Mouse (Mus musculus) heart, adult 2 months (tissue): ENCODE data around the gene Iffo2. TPM values are rescaled to one million over a fixed set of nuclear protein-coding genes. Genes with fewer than 3 reads are reported as not detected.

Experiments
- DNase-seq, 2 experiments: peaks; one replicate each; pipeline ENCODE4 v3.0.0; 2021
- H3K27ac ChIP-seq: fragments of 200-600 bp; 2 replicates; pipeline ENCODE4 v1.8.1; 2022
- H3K27me3 ChIP-seq: fragments of 200-500 bp; 2 replicates; pipeline ENCODE4 v1.6.1; 2012; ENCODE audit warnings: mild to moderate bottlenecking, low read length, inconsistent platforms, mixed read lengths; ENCODE audit not compliant: control insufficient read depth, insufficient read depth
- H3K36me3 ChIP-seq: fragments of 200-500 bp; 2 replicates; pipeline ENCODE4 v1.6.1; 2012; ENCODE audit warnings: low read length, inconsistent platforms; ENCODE audit not compliant: control insufficient read depth, insufficient read depth
- H3K4me1 ChIP-seq: fragments of 200-500 bp; 2 replicates; pipeline ENCODE4 v1.6.1; 2011; ENCODE audit warnings: low read length; ENCODE audit not compliant: control insufficient read depth, insufficient read depth
- H3K4me3 ChIP-seq: fragments of 200-600 bp; 2 replicates; pipeline ENCODE4 v1.8.1; 2022
- H3K79me2 ChIP-seq: fragments of 200-500 bp; replicated peaks from 2 replicates; pipeline ENCODE4 v1.6.1; 2012; ENCODE audit warnings: mild to moderate bottlenecking, inconsistent platforms, low read length, moderate library complexity, mixed read lengths; ENCODE audit not compliant: control insufficient read depth, insufficient read depth
- H3K9ac ChIP-seq: fragments of 200-500 bp; 2 replicates; pipeline ENCODE4 v1.6.1; 2012; ENCODE audit warnings: low read depth, mild to moderate bottlenecking, control low read depth, inconsistent platforms, low read length, mixed read lengths
- CTCF ChIP-seq: fragments of 200-600 bp; IDR thresholded peaks from 2 replicates; pipeline ENCODE4 v1.8.1; 2022; ENCODE audit warnings: antibody characterized with exemption, mild to moderate bottlenecking, moderate library complexity
- EP300 ChIP-seq: fragments of 200-500 bp; IDR thresholded peaks from 2 replicates; pipeline ENCODE4 v1.6.1; 2011; ENCODE audit warnings: low read depth, low read length, control low read depth; ENCODE audit not compliant: insufficient read depth
- POLR2A ChIP-seq: fragments of 200-500 bp; IDR thresholded peaks from 2 replicates; pipeline ENCODE4 v1.6.1; 2011; ENCODE audit warnings: mild to moderate bottlenecking, low read depth, low read length, control low read depth; ENCODE audit not compliant: insufficient read depth
- WGBS: fragments of 180-500 bp; shearing (Covaris S2); methylation state at CpG from one replicate; pipeline ENCODE4 v1.1.7; 2018; 5-methylcytosine and 5-hydroxymethylcytosine counted together
- intact Hi-C: fragments of 180-260 bp; cut with DNase I; formaldehyde crosslinking; loops from one replicate; pipeline ENCODE4 v1.15.1; 2025
- polyA plus RNA-seq: library from polyadenylated mRNA; depleted of rRNA; stranded (reverse); fragments of >200 nt; gene quantifications from 2 replicates; pipeline ENCODE4 v1.2.3, GENCODE M21; 2012
- total RNA-seq, 2 experiments: library from RNA; stranded (reverse); gene quantifications; 2 replicates each; pipeline ENCODE4 v1.2.3; 2021

Gene Iffo2
- total and polyA plus RNA-seq, 3 experiments = 3.1 to 5.0 (median 4.9) TPM

DNA sequence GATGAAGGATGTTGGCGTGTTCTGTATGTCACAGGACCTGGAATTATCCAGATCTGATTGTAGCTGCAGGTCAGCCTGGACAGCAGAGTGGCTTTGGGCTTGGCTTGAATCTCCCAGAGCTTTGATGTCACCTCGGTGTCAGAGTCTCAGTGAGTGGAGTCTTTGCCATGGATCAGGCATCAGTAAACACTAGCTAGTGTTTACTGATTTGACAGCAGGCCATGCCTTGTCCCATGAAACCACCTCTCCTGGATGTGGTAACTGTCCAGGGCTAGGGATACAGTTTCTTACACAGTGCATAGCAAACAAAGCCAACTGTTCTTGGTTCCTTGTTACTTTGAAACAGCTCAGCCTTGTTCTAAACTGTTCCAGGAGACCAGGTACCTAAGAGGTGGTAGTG is 18.8 kb upstream of the Iffo2 start:
- no peak for DNase-seq

GRCm38 (mm10) chr4:139512985-139513384 is 17.4 kb upstream of the Iffo2 start:
- no peak overlapping the region for H3K27ac ChIP-seq
- WGBS = 84% methylated on average over 2 of the region's 2 CpGs
- no peaks in the 10 kb centered on the region for H3K36me3 ChIP-seq
- no peak overlapping the region for H3K9ac ChIP-seq
- DNase-seq = no peak
- no peaks in the 10 kb centered on the region for H3K4me1 ChIP-seq
- H3K27me3 ChIP-seq = no peaks in the 10 kb centered on the region
- intact Hi-C loops = no loop called here
- TF ChIP-seq CTCF = no peak
- TF ChIP-seq EP300 = no peak
- TF ChIP-seq POLR2A = no peak
- H3K79me2 ChIP-seq = no peaks in the 10 kb centered on the region
- H3K4me3 ChIP-seq = no peak overlapping the region

More for the DNA sequence above, 18.8 kb upstream of the Iffo2 start:
- H3K9ac ChIP-seq = no peak overlapping the region
- TF ChIP-seq POLR2A (no peak), EP300 (no peak), CTCF (no peak)
- WGBS = 82% methylated on average over 2 of the region's 2 CpGs
- no peaks in the 10 kb centered on the region for H3K4me1 ChIP-seq
- no peaks in the 10 kb centered on the region for H3K79me2 ChIP-seq
- intact Hi-C loops = no loop called here
- no peak overlapping the region for H3K27ac ChIP-seq
- H3K36me3 ChIP-seq = no peaks in the 10 kb centered on the region
- H3K27me3 ChIP-seq = no peaks in the 10 kb centered on the region
- H3K4me3 ChIP-seq = no peak overlapping the region

GRCm38 (mm10) chr4:139519221-139519620 is 11.1 kb upstream of the Iffo2 start:
- H3K9ac ChIP-seq = no peak overlapping the region
- intact Hi-C loops = no loop called here

DNA sequence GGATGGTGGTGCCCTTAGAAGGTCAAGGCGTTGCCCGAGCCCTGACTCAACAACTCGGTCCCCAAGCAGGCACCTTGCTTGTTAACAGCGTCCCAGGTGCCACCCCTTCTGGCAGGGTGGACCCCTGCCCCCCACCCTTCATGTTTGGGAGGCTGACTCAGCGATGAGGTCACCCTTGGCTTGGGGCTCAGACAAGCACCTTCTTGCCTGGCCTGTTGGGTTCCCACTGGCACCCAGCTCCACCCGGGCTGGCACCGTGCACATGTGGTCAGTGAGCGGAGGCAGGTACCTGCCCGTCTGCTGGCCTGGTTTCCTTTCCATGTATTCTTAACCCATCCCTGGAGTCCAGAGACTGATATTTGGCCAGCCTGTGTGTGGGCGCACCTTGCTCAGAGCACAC is 8.4 kb upstream of the Iffo2 start:
- no peaks in the 10 kb centered on the region for H3K79me2 ChIP-seq
- 81% methylated on average over 10 of the region's 10 CpGs for WGBS
- H3K9ac ChIP-seq = no peak overlapping the region
- H3K4me3 ChIP-seq = no peak overlapping the region
- no peak overlapping the region for H3K27ac ChIP-seq
- TF ChIP-seq POLR2A (no peak), EP300 (no peak), CTCF (no peak)
- intact Hi-C loops = no loop called here
- DNase-seq = no peak
- no peaks in the 10 kb centered on the region for H3K4me1 ChIP-seq
- no peaks in the 10 kb centered on the region for H3K27me3 ChIP-seq
- H3K36me3 ChIP-seq = no peaks in the 10 kb centered on the region

More at GRCm38 (mm10) chr4:139519221-139519620, 11.1 kb upstream of the Iffo2 start:
- TF ChIP-seq POLR2A = no peak
- TF ChIP-seq EP300 = no peak
- TF ChIP-seq CTCF = no peak
- DNase-seq = no peak
- Histone ChIP-seq H3K4me1 (no peaks in the 10 kb centered on the region), H3K27me3 (no peaks in the 10 kb centered on the region), H3K4me3 (no peak overlapping the region), H3K36me3 (no peaks in the 10 kb centered on the region), H3K27ac (no peak overlapping the region), H3K79me2 (no peaks in the 10 kb centered on the region)
- WGBS = 54% methylated on average over 6 of the region's 6 CpGs

DNA sequence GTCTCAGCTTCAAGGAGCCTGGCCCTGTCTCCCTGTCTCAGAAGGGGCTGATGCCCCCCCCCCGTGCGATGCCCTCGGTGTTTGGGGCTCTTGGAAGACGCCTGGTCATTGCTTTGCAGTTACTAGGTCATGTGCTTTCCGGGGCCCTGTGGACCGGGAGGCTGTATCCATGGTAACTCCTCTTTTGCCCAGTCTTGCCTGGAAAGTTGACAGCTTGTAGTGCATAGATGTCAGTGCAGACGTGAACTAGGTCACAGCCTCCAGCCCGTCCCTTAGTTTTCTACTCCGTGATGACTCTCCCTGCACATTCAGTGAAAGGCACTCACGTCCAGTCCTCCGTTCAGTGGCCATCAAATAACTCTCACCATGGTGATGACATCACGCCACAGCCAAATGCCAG is 3.9 kb upstream of the Iffo2 start:
- Histone ChIP-seq H3K79me2 (no peaks in the 10 kb centered on the region), H3K4me3 (no peak overlapping the region), H3K27me3 (no peaks in the 10 kb centered on the region), H3K27ac (no peak overlapping the region), H3K36me3 (no peaks in the 10 kb centered on the region), H3K4me1 (no peaks in the 10 kb centered on the region), H3K9ac (no peak overlapping the region)
- 68% methylated on average over 12 of the region's 12 CpGs for WGBS
- no peak for DNase-seq
- intact Hi-C loops = no loop called here
- TF ChIP-seq POLR2A = no peak
- TF ChIP-seq CTCF = no peak
- TF ChIP-seq EP300 = no peak

GRCm38 (mm10) chr4:139532081-139532480 is 1.7 kb downstream of the Iffo2 start:
- Histone ChIP-seq H3K4me3 (no peak overlapping the region), H3K36me3 (no peaks in the 10 kb centered on the region), H3K27me3 (no peaks in the 10 kb centered on the region), H3K4me1 (peaks cover 2% of the 10 kb centered on the region; the same call in 1 of the 2 replicates), H3K9ac (no peak overlapping the region), H3K27ac (no peak overlapping the region), H3K79me2 (no peaks in the 10 kb centered on the region)
- intact Hi-C loops = no loop called here
- 89% methylated on average over 10 of the region's 10 CpGs for WGBS
- TF ChIP-seq CTCF (no peak), POLR2A (no peak), EP300 (no peak)
- DNase-seq = no peak
